Mouse (Mus musculus): ENCODE results near the gene Olfr1402.

The Olfr1402 gene

DNA sequence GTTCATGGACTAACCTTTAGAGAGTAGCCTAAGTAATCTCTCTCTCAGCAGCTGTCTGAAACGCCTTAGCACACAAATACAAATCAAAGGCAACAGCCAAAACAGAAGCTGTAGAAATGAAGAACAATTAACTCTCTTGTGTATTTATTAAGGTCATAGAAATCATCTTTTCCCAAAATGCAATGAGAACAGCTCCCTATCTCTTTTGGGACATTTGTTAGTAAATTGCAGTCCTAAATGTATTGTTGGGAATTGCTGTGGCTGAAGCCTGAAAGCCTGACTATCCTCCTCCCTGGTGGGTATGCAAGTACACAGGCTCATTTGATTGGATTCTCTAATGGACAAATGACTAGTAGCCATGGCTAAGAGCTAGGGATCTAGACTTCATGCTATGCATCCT, at the start of gene Olfr1402:
Gene Olfr1402, minus strand, starts transcription at position 101 of the 400 bp plus-strand sequence.
- DNase-seq (ENCODE audit: low read depth, low spot score): no peak

DNA sequence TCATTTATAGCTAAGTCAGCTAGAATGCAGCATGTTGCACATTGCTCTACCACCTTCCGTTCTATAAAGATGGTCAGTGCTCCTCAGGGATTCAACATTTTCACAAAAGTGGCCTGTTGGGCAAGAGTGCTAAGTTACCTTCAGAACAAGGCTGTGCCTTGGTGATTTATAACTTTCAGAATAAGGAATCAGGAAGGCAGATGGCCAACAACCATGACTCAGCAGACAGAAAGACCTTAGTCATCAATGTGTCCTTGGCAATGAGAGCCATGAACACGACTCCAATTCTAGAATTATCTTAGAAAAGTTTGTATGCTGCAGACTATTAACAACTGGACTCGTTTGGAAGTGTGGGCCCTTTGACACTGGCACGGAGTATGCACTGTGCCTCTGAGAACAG, 33.5 kb upstream of the Olfr1402 start:
- DNase-seq (ENCODE audit: low read depth, low spot score): no peak

DNA sequence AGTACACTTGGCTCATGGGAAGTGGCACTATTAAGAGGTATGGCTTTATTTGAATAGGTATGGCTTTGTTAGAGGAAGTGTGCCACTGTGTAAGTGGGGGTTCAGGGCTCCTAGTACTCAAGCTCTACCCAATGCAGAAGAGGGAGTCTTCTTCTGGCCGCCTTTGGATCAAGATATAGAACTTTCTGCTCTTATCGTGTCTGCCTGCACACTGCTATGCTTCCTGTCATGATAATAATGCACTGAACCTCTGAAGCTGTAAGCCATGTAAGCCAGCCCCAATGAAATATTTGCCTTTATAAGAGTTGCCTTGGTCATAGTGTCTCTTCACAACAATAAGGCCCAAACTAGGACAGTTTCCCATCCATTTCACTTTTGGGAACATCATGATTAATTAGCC, 16.8 kb upstream of the Olfr1402 start:
- DNase-seq (ENCODE audit: low read depth, low spot score): no peak

GRCm38 (mm10) chr3:97394289-97394688, 27.5 kb downstream of the Olfr1402 start:
- peak; percentile 52 for DNase-seq (ENCODE audit: low read depth, low spot score)

GRCm38 (mm10) chr3:97393079-97393478, 28.7 kb downstream of the Olfr1402 start:
- DNase-seq (ENCODE audit: low read depth, low spot score): peak; percentile 29

DNA sequence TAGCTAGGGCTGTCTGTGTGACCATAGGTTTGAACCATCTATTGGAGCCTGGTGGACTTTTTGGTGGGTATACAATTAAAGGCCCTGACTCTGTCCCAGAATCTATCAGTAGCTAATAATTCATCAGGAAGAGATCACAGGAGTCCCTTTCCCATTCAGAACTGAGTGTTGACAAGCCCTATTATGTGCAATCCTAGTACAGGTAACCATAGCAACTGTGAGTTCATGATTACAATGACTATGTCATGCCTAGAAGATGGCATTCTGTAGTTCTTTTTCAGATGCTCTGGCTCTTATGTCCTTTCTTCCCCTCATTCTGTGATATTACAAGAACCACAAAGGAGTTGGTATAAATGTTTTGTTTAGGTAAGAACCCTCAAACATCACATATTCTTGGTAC, 51.4 kb downstream of the Olfr1402 start:
- DNase-seq (ENCODE audit: low read depth, low spot score): no peak

DNA sequence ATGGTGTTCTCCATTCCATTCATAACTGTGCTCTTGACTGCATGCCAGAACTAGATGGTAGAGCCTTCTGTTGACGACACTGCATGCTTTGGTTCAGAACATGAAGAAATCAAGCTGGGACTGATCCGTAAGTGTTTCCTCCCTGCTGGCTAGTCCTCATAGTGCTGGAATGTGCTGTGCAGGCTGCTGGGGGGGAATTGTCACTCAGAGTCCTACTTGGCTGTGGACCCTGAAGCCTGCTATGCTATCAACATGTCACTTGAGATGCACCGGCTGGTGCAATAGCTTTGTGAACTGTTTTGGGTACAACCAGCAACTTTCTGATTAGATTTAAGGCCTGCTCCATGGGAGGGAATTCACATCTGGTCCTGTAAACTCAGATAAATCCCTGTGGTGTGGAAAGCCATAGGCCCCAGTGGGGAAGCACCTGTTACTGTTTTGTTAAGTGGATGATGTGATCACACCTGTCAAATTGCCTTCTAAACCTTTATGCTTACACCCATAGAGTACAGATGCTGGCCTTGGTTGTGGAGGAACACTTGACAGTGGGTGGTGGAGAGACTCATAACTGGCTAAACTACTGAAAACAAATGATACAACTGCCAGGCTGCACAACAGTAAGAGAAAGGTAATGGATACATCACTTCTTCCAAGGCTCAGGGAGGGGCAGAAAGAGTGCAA, 58.3 kb downstream of the Olfr1402 start:
- DNase-seq (ENCODE audit: low read depth, low spot score): no peak

DNA sequence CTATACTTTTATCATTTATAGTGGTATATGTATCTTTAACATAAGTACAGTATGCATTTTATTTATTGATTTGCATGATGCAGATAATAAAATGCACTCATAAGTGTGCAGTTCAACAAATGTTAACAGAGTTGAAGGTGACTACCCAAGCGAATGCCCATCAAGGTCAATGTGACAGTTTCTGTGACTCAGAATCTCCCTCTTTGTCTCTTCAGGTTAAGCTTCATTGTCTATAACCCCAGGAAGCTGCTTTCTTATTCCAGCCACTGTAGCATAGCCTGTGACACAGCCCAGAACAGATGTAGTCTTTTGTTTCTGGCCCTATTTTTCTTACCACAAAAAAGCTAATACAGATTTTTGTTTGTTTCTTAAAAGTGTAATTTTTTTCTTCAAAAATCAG, 63.4 kb downstream of the Olfr1402 start:
- DNase-seq (ENCODE audit: low read depth, low spot score): no peak

Data from mesoderm, embryonic 11.5 days (tissue).